Mouse (Mus musculus): ENCODE results near the gene Trank1.

- TF ChIP-seq POLR2A (IDR thresholded peaks at IDR 0.05; ENCODE audit: insufficient read length, low read depth): no peak
- TF ChIP-seq MAX (IDR thresholded peaks at IDR 0.05; ENCODE audit: low read depth): no peak
- no peak for TF ChIP-seq MYOD1 (IDR thresholded peaks at IDR 0.05; ENCODE audit: control insufficient read depth in 1 of 3, insufficient read length in 2 of 3, low read depth in 2 of 3)
These were observed 114.4 kb downstream of the Trank1 start for GRCm38 (mm10) chr9:111425952-111426351.
